Mouse (Mus musculus): ENCODE results near the gene Lilra6. TPM values are rescaled to one million over a fixed set of nuclear protein-coding genes. Genes with fewer than 3 reads are reported as not detected.

The Lilra6 gene
- polyA plus RNA-seq, 1 experiment from 2014 or later, result not detected

Other genes starting within 250 kb of the Lilra6 start
- 23.4 and 24.6 TPM in 2 replicates for gene Leng1, start 249.7 kb downstream of the Lilra6 start, polyA plus RNA-seq (2016; fragmentation: Nextera tagmentation; extraction: Ambion mirVana)
- 6.2 and 7.4 TPM in 2 replicates for gene Tmc4, start 237.9 kb downstream of the Lilra6 start, polyA plus RNA-seq (2016; fragmentation: Nextera tagmentation; extraction: Ambion mirVana)
- gene Tsen34, start 222.6 kb downstream of the Lilra6 start, polyA plus RNA-seq (2016; fragmentation: Nextera tagmentation; extraction: Ambion mirVana), result 283 and 284 TPM in 2 replicates
- gene Mboat7, start 222.0 kb downstream of the Lilra6 start, polyA plus RNA-seq (2016; fragmentation: Nextera tagmentation; extraction: Ambion mirVana), result 58.3 and 60.8 TPM in 2 replicates
- 1,360 and 1,379 TPM in 2 replicates for gene Rps9, start 211.5 kb downstream of the Lilra6 start, polyA plus RNA-seq (2016; fragmentation: Nextera tagmentation; extraction: Ambion mirVana)
- gene Pirb, start 195.1 kb downstream of the Lilra6 start, polyA plus RNA-seq (2016; fragmentation: Nextera tagmentation; extraction: Ambion mirVana), result 0.08 TPM in 1 of 2 replicates, not detected in the other
- not detected in 2 replicates for gene Gm15448, start 89.8 kb downstream of the Lilra6 start, polyA plus RNA-seq (2016; fragmentation: Nextera tagmentation; extraction: Ambion mirVana)
- 0.09 and 0.17 TPM in 2 replicates for gene Pira2, start 70.5 kb downstream of the Lilra6 start, polyA plus RNA-seq (2016; fragmentation: Nextera tagmentation; extraction: Ambion mirVana)
- not detected in 2 replicates for gene Gm14548, start 17.4 kb downstream of the Lilra6 start, polyA plus RNA-seq (2016; fragmentation: Nextera tagmentation; extraction: Ambion mirVana)
- 0.63 and 0.80 TPM in 2 replicates for gene Lair1, start 147.7 kb upstream of the Lilra6 start, polyA plus RNA-seq (2016; fragmentation: Nextera tagmentation; extraction: Ambion mirVana)
- 10.8 and 16.3 TPM in 2 replicates for gene Ttyh1, start 203.9 kb upstream of the Lilra6 start, polyA plus RNA-seq (2016; fragmentation: Nextera tagmentation; extraction: Ambion mirVana)
- gene Leng8, start 221.5 kb upstream of the Lilra6 start, polyA plus RNA-seq (2016; fragmentation: Nextera tagmentation; extraction: Ambion mirVana), result 80.6 and 80.7 TPM in 2 replicates
- gene Leng9, start 234.9 kb upstream of the Lilra6 start, polyA plus RNA-seq (2016; fragmentation: Nextera tagmentation; extraction: Ambion mirVana), result 2.8 and 4.0 TPM in 2 replicates
- gene Cdc42ep5, start 249.4 kb upstream of the Lilra6 start, polyA plus RNA-seq (2016; fragmentation: Nextera tagmentation; extraction: Ambion mirVana), result 54.8 and 59.5 TPM in 2 replicates